Mouse (Mus musculus) limb, embryonic 14.5 days (tissue): ENCODE measurements around the gene Nxn. TPM values are rescaled to one million over a fixed set of nuclear protein-coding genes. Genes with fewer than 3 reads are reported as not detected.
A peak's percentile ranks its signal among the peaks of the same experiment; 100 is the strongest.

ENCODE experiments used
- ATAC-seq: fragments of 200-750 bp; cut with Nextera tagmentation; 2 replicates; pipeline ENCODE4 v1.8.0; 2017; ENCODE audit warnings: low read depth, moderate number of reproducible peaks, moderate TSS enrichment; ENCODE audit not compliant: low FRiP score
- DNase-seq: peaks from one replicate; pipeline ENCODE4 v3.0.0-alpha.2; 2015; ENCODE audit warnings: low spot score
- H3K27ac ChIP-seq: fragments of 300-500 bp; sonication (generic); replicated peaks from 2 replicates; pipeline ENCODE4 v1.5.1; 2014; ENCODE audit warnings: low read depth, mild to moderate bottlenecking, low read length, moderate library complexity, mixed read lengths
- H3K27me3 ChIP-seq: fragments of 300-500 bp; sonication (generic); 2 replicates; pipeline ENCODE4 v1.6.1; 2014; ENCODE audit warnings: low read length, mixed read lengths; ENCODE audit not compliant: control insufficient read depth, insufficient read depth
- H3K36me3 ChIP-seq: fragments of 300-500 bp; sonication (generic); 2 replicates; pipeline ENCODE4 v1.6.1; 2014; ENCODE audit warnings: mild to moderate bottlenecking, low read length, moderate library complexity, mixed read lengths; ENCODE audit not compliant: control insufficient read depth, insufficient read depth
- H3K4me1 ChIP-seq: fragments of 300-500 bp; sonication (generic); 2 replicates; pipeline ENCODE4 v1.6.1; 2014; ENCODE audit warnings: antibody characterized with exemption, low read length, mixed read lengths; ENCODE audit not compliant: control insufficient read depth, insufficient read depth
- H3K4me2 ChIP-seq: fragments of 300-500 bp; sonication (generic); replicated peaks from 2 replicates; pipeline ENCODE4 v1.6.1; 2014; ENCODE audit warnings: low read depth, mild to moderate bottlenecking, low read length, moderate library complexity; ENCODE audit not compliant: severe bottlenecking
- H3K4me3 ChIP-seq: fragments of 300-500 bp; sonication (generic); replicated peaks from 2 replicates; pipeline ENCODE4 v1.5.1; 2014; ENCODE audit warnings: low read length
- H3K9ac ChIP-seq: fragments of 300-500 bp; sonication (generic); 2 replicates; pipeline ENCODE4 v1.6.1; 2014; ENCODE audit warnings: mild to moderate bottlenecking, low read depth, low read length, moderate library complexity; ENCODE audit not compliant: severe bottlenecking
- H3K9me3 ChIP-seq: fragments of 300-500 bp; sonication (generic); 2 replicates; pipeline ENCODE4 v1.6.1; 2016; ENCODE audit warnings: low read length; ENCODE audit not compliant: control insufficient read depth
- POLR2A ChIP-seq: fragments of 200-500 bp; IDR thresholded peaks from 2 replicates; pipeline ENCODE4 v1.8.0; 2012; ENCODE audit warnings: inconsistent platforms, mild to moderate bottlenecking, moderate library complexity, borderline replicate concordance; ENCODE audit not compliant: insufficient read depth, insufficient read length; ENCODE audit errors: extremely low read depth
- WGBS: fragments of 180-500 bp; shearing (Covaris S2); extraction: QIAGEN DNeasy Blood & Tissue Kit; methylation state at CpG from one replicate; pipeline ENCODE4 v1.1.7; 2014; 5-methylcytosine and 5-hydroxymethylcytosine counted together
- polyA plus RNA-seq, 2 experiments: library from polyadenylated mRNA; depleted of rRNA in 1 of 2; stranded (reverse) in 1 of 2; unstranded in 1 of 2; fragments of >200 nt; fragmentation: Nextera tagmentation in 1 of 2; extraction: Ambion mirVana in 1 of 2; gene quantifications; 2 replicates each; pipeline versions ENCODE4 v1.2.1 to v1.2.3; 2012 to 2014

Gene Nxn
- polyA plus RNA-seq, 2 experiments, result 69.9 to 78.1 TPM

- DNase-seq (no peak), ATAC-seq (no peak; the same call in 1 of the 2 replicates)
- 2% methylated on average over 32 of the region's 34 CpGs for WGBS
- no peak overlapping the region; the same call in 1 of the 2 replicates for H3K27ac ChIP-seq
- no peaks in the 10 kb centered on the region for H3K27me3 ChIP-seq
- peaks cover 8% of the 10 kb centered on the region for H3K4me1 ChIP-seq
- peak overlapping the region; percentile 56 for H3K4me2 ChIP-seq
- H3K9me3 ChIP-seq, result no peaks in the 10 kb centered on the region
- peak overlapping the region; percentile 85 for H3K4me3 ChIP-seq
- 0 out of 2 replicates have a peak, but pooled peaks have one; percentile 2 for TF ChIP-seq POLR2A
- peak overlapping the region; percentile 76 for H3K9ac ChIP-seq
- H3K36me3 ChIP-seq, result peaks cover 23% of the 10 kb centered on the region
These were observed 155.0 kb downstream of the Nxn start for GRCm38 (mm10) chr11:76243811-76244546.

- TF ChIP-seq POLR2A, result peak; percentile 78; the same call in 1 of the 2 replicates
- no peaks in the 10 kb centered on the region for H3K27me3 ChIP-seq
- DNase-seq (peak; percentile 93), ATAC-seq (peak; percentile 91)
- peak within 1 kb of the TSS; percentile 76 for H3K9ac ChIP-seq
- H3K36me3 ChIP-seq, result peaks cover 22% of the 10 kb centered on the region
- under 1% methylated on average over 50 of the region's 61 CpGs for WGBS
- H3K9me3 ChIP-seq, result no peaks in the 10 kb centered on the region
- peaks cover 8% of the 10 kb centered on the region for H3K4me1 ChIP-seq
- peak within 1 kb of the TSS; percentile 56 for H3K4me2 ChIP-seq
- peak within 1 kb of the TSS; percentile 76 for H3K27ac ChIP-seq
- H3K4me3 ChIP-seq, result peak within 1 kb of the TSS; percentile 85
These were observed 155.8 kb downstream of the Nxn start, which contains the start of the genes Mrm3 and Glod4 for GRCm38 (mm10) chr11:76242901-76243810. TSS of gene Mrm3 (plus strand) at chr11:76243715. TSS of gene Glod4 (minus strand) at chr11:76243725.

GRCm38 (mm10) chr11:76239750-76240149 lies 159.2 kb downstream of the Nxn start:
- no peaks in the 10 kb centered on the region for H3K9me3 ChIP-seq
- H3K36me3 ChIP-seq, result peaks cover 41% of the 10 kb centered on the region
- 96% methylated on average over 2 of the region's 2 CpGs for WGBS
- H3K27me3 ChIP-seq, result no peaks in the 10 kb centered on the region
- no peak overlapping the region for H3K4me2 ChIP-seq
- H3K4me1 ChIP-seq, result peaks cover 8% of the 10 kb centered on the region
- H3K27ac ChIP-seq, result no peak overlapping the region
- ATAC-seq (no peak), DNase-seq (no peak)
- TF ChIP-seq POLR2A, result no peak
- H3K4me3 ChIP-seq, result no peak overlapping the region
- no peak overlapping the region for H3K9ac ChIP-seq

- H3K36me3 ChIP-seq, result peaks cover 70% of the 10 kb centered on the region
These were observed 162.8 kb downstream of the Nxn start for GRCm38 (mm10) chr11:76236136-76236535.

GRCm38 (mm10) chr11:76225051-76225450 lies 173.9 kb downstream of the Nxn start:
- no peak overlapping the region for H3K9ac ChIP-seq
- DNase-seq, result no peak
- H3K27me3 ChIP-seq, result no peaks in the 10 kb centered on the region
- H3K4me1 ChIP-seq, result no peaks in the 10 kb centered on the region
- peaks cover 47% of the 10 kb centered on the region for H3K36me3 ChIP-seq
- no peak overlapping the region for H3K27ac ChIP-seq
- H3K4me2 ChIP-seq, result no peak overlapping the region
- H3K9me3 ChIP-seq, result no peaks in the 10 kb centered on the region
- ATAC-seq, result no peak
- no peak for TF ChIP-seq POLR2A
- H3K4me3 ChIP-seq, result no peak overlapping the region

More at GRCm38 (mm10) chr11:76236136-76236535, 162.8 kb downstream of the Nxn start:
- no peak overlapping the region for H3K27ac ChIP-seq
- ATAC-seq (no peak), DNase-seq (no peak)
- no peaks in the 10 kb centered on the region for H3K27me3 ChIP-seq
- 96% methylated on average over 3 of the region's 3 CpGs for WGBS
- H3K4me2 ChIP-seq, result no peak overlapping the region
- no peak overlapping the region for H3K9ac ChIP-seq
- H3K9me3 ChIP-seq, result no peaks in the 10 kb centered on the region
- TF ChIP-seq POLR2A, result no peak
- H3K4me3 ChIP-seq, result no peak overlapping the region
- no peaks in the 10 kb centered on the region for H3K4me1 ChIP-seq
